Mouse (Mus musculus): ENCODE results near the gene St14. TPM values are rescaled to one million over a fixed set of nuclear protein-coding genes. Genes with fewer than 3 reads are reported as not detected.

Gene St14
- 0.79 and 0.80 TPM in 2 replicates for polyA plus RNA-seq (2012; rRNA removed)

DNA sequence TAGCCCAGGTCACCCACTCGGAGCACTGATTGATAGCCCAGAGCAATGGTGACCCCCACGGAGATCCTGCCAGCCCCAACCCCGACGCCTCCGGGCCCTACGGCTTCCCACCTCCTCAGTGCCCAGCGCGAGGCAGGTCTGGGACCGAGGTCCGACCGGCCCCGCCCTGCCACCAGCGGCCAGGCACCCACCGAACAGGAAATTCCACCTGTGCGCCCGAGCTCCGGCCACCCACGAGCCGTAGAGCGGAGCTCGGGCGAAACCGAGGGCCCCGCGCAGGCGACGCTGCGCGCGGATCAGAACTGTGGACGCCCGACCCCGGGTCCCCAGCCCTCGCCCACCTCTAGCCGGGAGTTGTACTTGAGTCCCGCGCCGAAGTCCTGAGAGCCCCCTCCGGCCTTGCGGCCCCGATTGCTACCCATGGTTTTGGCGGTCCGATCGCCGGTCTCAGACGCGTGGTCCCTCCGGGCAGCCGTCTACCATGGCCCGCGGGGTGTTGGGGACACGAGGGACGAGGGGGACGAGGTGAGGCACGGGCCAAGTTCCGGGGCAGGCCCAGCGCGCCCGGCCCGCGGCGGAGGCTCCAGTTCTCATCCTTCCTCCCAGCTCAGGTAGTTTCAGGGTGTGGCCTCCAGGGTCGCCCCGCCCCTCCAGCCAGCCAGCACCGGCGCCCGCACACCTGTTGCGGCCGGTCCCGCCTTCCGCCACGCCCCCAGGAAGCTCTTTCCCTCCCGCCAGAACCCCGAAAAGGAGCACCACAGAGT lies at the start of gene St14:
TSS of gene St14 (minus strand) at position 649 of the 764 bp plus-strand sequence.

Other genes starting within 250 kb of the St14 start
- 0.65 and 0.71 TPM in 2 replicates for gene Adamts15, start 209.4 kb downstream of the St14 start, polyA plus RNA-seq (2012; rRNA removed)
- gene Adamts8, start 189.3 kb downstream of the St14 start, polyA plus RNA-seq (2012; rRNA removed) = 0.03 and 0.06 TPM in 2 replicates
- gene Zbtb44, start 101.2 kb downstream of the St14 start, polyA plus RNA-seq (2012; rRNA removed) = 4.9 and 5.3 TPM in 2 replicates
- gene Aplp2, start 80.0 kb upstream of the St14 start, polyA plus RNA-seq (2012; rRNA removed) = 173 and 187 TPM in 2 replicates
- gene Prdm10, start 148.7 kb upstream of the St14 start, polyA plus RNA-seq (2012; rRNA removed) = 8.7 and 9.4 TPM in 2 replicates

All from liver, embryonic 18 days (tissue).